Mouse (Mus musculus) erythroblast, embryonic 14.5 days (primary cell): ENCODE data around the gene Slc16a5. TPM values are rescaled to one million over a fixed set of nuclear protein-coding genes. Genes with fewer than 3 reads are reported as not detected.
A peak's percentile ranks its signal among the peaks of the same experiment; 100 is the strongest.
"Not testable (repeated sequence)": the region's sequence is repeated elsewhere in the genome, so short reads cannot be mapped to it uniquely, and the experiment has no call there.

ENCODE experiments used
- H3K27me3 ChIP-seq: 2 replicates; pipeline ENCODE4 v1.6.1; 2012; ENCODE audit warnings: inconsistent platforms; ENCODE audit not compliant: control insufficient read depth
- H3K36me3 ChIP-seq: 2 replicates; pipeline ENCODE4 v1.6.1; 2012; ENCODE audit warnings: mild to moderate bottlenecking, inconsistent platforms; ENCODE audit not compliant: control insufficient read depth
- H3K4me1 ChIP-seq: 2 replicates; pipeline ENCODE4 v1.6.1; 2012; ENCODE audit warnings: inconsistent platforms; ENCODE audit not compliant: control insufficient read depth
- H3K4me3 ChIP-seq: replicated peaks from 2 replicates; pipeline ENCODE3; 2012; ENCODE audit warnings: moderate library complexity, mild to moderate bottlenecking, inconsistent platforms
- H3K9me3 ChIP-seq: 2 replicates; pipeline ENCODE4 v1.6.1; 2012; ENCODE audit warnings: low read length, inconsistent platforms, mixed read lengths; ENCODE audit not compliant: control insufficient read depth
- GATA1 ChIP-seq: IDR thresholded peaks from 2 replicates; pipeline ENCODE4 v1.6.1; 2012; ENCODE audit warnings: low read length, inconsistent platforms, mixed read lengths
- TAL1 ChIP-seq: IDR thresholded peaks from 3 replicates; pipeline ENCODE4 v1.6.1; 2012; ENCODE audit warnings: low read length, inconsistent platforms, mixed read lengths
- polyA plus RNA-seq: library from polyadenylated mRNA; stranded (reverse); fragments of >175 nt; gene quantifications from 2 replicates; pipeline ENCODE4 v1.2.3, GENCODE M21; 2012

Gene Slc16a5
- polyA plus RNA-seq, 1 experiment, result not detected

GRCm38 (mm10) chr11:115441417-115441816, 20.9 kb upstream of the Slc16a5 start:
- H3K36me3 ChIP-seq, result no peaks in the 10 kb centered on the region
- H3K27me3 ChIP-seq, result peaks cover 22% of the 10 kb centered on the region
- H3K4me1 ChIP-seq, result peaks cover 8% of the 10 kb centered on the region
- H3K9me3 ChIP-seq, result peaks cover 9% of the 10 kb centered on the region
- no peak overlapping the region for H3K4me3 ChIP-seq
- no peak for TF ChIP-seq TAL1
- no peak for TF ChIP-seq GATA1

GRCm38 (mm10) chr11:115446906-115447305, 15.4 kb upstream of the Slc16a5 start:
- Histone ChIP-seq H3K36me3 (no peaks in the 10 kb centered on the region), H3K9me3 (no peaks in the 10 kb centered on the region), H3K4me1 (no peaks in the 10 kb centered on the region), H3K4me3 (no peak overlapping the region), H3K27me3 (peaks cover 3% of the 10 kb centered on the region; the same call in 1 of the 2 replicates)
- TF ChIP-seq GATA1, result no peak
- no peak for TF ChIP-seq TAL1

GRCm38 (mm10) chr11:115447321-115447885, 14.9 kb upstream of the Slc16a5 start:
- H3K36me3 ChIP-seq, result no peaks in the 10 kb centered on the region
- no peaks in the 10 kb centered on the region for H3K4me1 ChIP-seq
- H3K9me3 ChIP-seq, result no peaks in the 10 kb centered on the region
- TF ChIP-seq TAL1 (no peak), GATA1 (no peak)
- H3K4me3 ChIP-seq, result peak overlapping the region; percentile 33
- H3K27me3 ChIP-seq, result peaks cover 3% of the 10 kb centered on the region; the same call in 1 of the 2 replicates

- Histone ChIP-seq H3K4me1 (no peaks in the 10 kb centered on the region), H3K9me3 (no peaks in the 10 kb centered on the region), H3K4me3 (peak overlapping the region; percentile 33)
Measured at GRCm38 (mm10) chr11:115448075-115448474, 14.2 kb upstream of the Slc16a5 start.

GRCm38 (mm10) chr11:115448998-115449397, 13.3 kb upstream of the Slc16a5 start:
- no peaks in the 10 kb centered on the region for H3K36me3 ChIP-seq
- no peaks in the 10 kb centered on the region for H3K4me1 ChIP-seq
- TF ChIP-seq TAL1, result no peak
- no peak for TF ChIP-seq GATA1
- no peak overlapping the region for H3K4me3 ChIP-seq
- H3K9me3 ChIP-seq, result no peaks in the 10 kb centered on the region
- peaks cover 5% of the 10 kb centered on the region for H3K27me3 ChIP-seq

More at GRCm38 (mm10) chr11:115448075-115448474, 14.2 kb upstream of the Slc16a5 start:
- no peaks in the 10 kb centered on the region for H3K36me3 ChIP-seq
- peaks cover 3% of the 10 kb centered on the region; the same call in 1 of the 2 replicates for H3K27me3 ChIP-seq
- TF ChIP-seq TAL1 (no peak), GATA1 (no peak)

- H3K9me3 ChIP-seq, result peaks cover 5% of the 10 kb centered on the region
Measured at GRCm38 (mm10) chr11:115450176-115450575, 12.1 kb upstream of the Slc16a5 start.

GRCm38 (mm10) chr11:115451781-115452241, 10.5 kb upstream of the Slc16a5 start:
- H3K9me3 ChIP-seq, result peaks cover 10% of the 10 kb centered on the region
- TF ChIP-seq TAL1 (no peak), GATA1 (no peak)
- H3K4me3 ChIP-seq, result no peak overlapping the region
- H3K36me3 ChIP-seq, result no peaks in the 10 kb centered on the region
- H3K27me3 ChIP-seq, result peaks cover 2% of the 10 kb centered on the region
- H3K4me1 ChIP-seq, result no peaks in the 10 kb centered on the region

More at GRCm38 (mm10) chr11:115450176-115450575, 12.1 kb upstream of the Slc16a5 start:
- no peaks in the 10 kb centered on the region for H3K4me1 ChIP-seq
- peaks cover 2% of the 10 kb centered on the region for H3K27me3 ChIP-seq
- no peaks in the 10 kb centered on the region for H3K36me3 ChIP-seq
- TF ChIP-seq GATA1 (no peak), TAL1 (no peak)
- H3K4me3 ChIP-seq, result no peak overlapping the region

GRCm38 (mm10) chr11:115452281-115452860, 9.9 kb upstream of the Slc16a5 start:
- Histone ChIP-seq H3K9me3 (peaks cover 10% of the 10 kb centered on the region), H3K36me3 (no peaks in the 10 kb centered on the region), H3K4me1 (no peaks in the 10 kb centered on the region), H3K27me3 (peaks cover 2% of the 10 kb centered on the region), H3K4me3 (no peak overlapping the region)
- TF ChIP-seq TAL1, result no peak
- TF ChIP-seq GATA1, result no peak

- H3K9me3 ChIP-seq, result peaks cover 10% of the 10 kb centered on the region
- H3K4me1 ChIP-seq, result no peaks in the 10 kb centered on the region
- no peak for TF ChIP-seq GATA1
- no peak for TF ChIP-seq TAL1
- peaks cover 2% of the 10 kb centered on the region for H3K27me3 ChIP-seq
- no peak overlapping the region for H3K4me3 ChIP-seq
- H3K36me3 ChIP-seq, result no peaks in the 10 kb centered on the region
Measured at GRCm38 (mm10) chr11:115453306-115453705, 9.0 kb upstream of the Slc16a5 start.

- not testable (repeated sequence) for H3K27me3 ChIP-seq, H3K4me1 ChIP-seq, H3K4me3 ChIP-seq, H3K36me3 ChIP-seq
- H3K9me3 ChIP-seq, result peaks cover 10% of the 10 kb centered on the region
Measured at GRCm38 (mm10) chr11:115454822-115455221, 7.5 kb upstream of the Slc16a5 start.
